Mouse (Mus musculus) lung, embryonic 15.5 days (tissue): ENCODE measurements around the gene Akr1d1. TPM values are rescaled to one million over a fixed set of nuclear protein-coding genes. Genes with fewer than 3 reads are reported as not detected.

Experiments used
- ATAC-seq: fragments of 200-750 bp; cut with Nextera tagmentation; 2 replicates; pipeline ENCODE4 v1.8.0; 2017; ENCODE audit warnings: moderate number of reproducible peaks, borderline replicate concordance; ENCODE audit not compliant: low FRiP score, low TSS enrichment; ENCODE audit errors: extremely low read depth
- H3K27ac ChIP-seq: fragments of 300-500 bp; sonication (generic); 2 replicates; pipeline ENCODE4 v1.5.1; 2015; ENCODE audit warnings: moderate library complexity, mild to moderate bottlenecking, inconsistent platforms
- H3K27me3 ChIP-seq: fragments of 300-500 bp; sonication (generic); 2 replicates; pipeline ENCODE4 v1.6.1; 2015; ENCODE audit warnings: inconsistent platforms
- H3K36me3 ChIP-seq: fragments of 300-500 bp; sonication (generic); 2 replicates; pipeline ENCODE4 v1.6.1; 2015; ENCODE audit warnings: inconsistent platforms
- H3K4me1 ChIP-seq: fragments of 300-500 bp; sonication (generic); 2 replicates; pipeline ENCODE4 v1.6.1; 2015; ENCODE audit warnings: inconsistent platforms
- H3K4me2 ChIP-seq: fragments of 300-500 bp; sonication (generic); 2 replicates; pipeline ENCODE4 v1.6.1; 2015; ENCODE audit warnings: inconsistent platforms, mild to moderate bottlenecking, moderate library complexity
- H3K4me3 ChIP-seq: fragments of 300-500 bp; sonication (generic); 2 replicates; pipeline ENCODE4 v1.5.1; 2015; ENCODE audit warnings: mild to moderate bottlenecking, inconsistent platforms
- H3K9ac ChIP-seq: fragments of 300-500 bp; sonication (generic); 2 replicates; pipeline ENCODE4 v1.6.1; 2015; ENCODE audit warnings: inconsistent platforms
- H3K9me3 ChIP-seq: fragments of 300-500 bp; sonication (generic); 2 replicates; pipeline ENCODE4 v1.6.1; 2016; ENCODE audit warnings: inconsistent platforms
- WGBS: fragments of 180-500 bp; shearing (Covaris S2); methylation state at CpG from one replicate; pipeline ENCODE4 v1.1.7; 2015; 5-methylcytosine and 5-hydroxymethylcytosine counted together
- polyA plus RNA-seq: library from polyadenylated mRNA; unstranded; fragments of >200 nt; fragmentation: Nextera tagmentation; extraction: Ambion mirVana; gene quantifications from 2 replicates; pipeline ENCODE4 v1.2.1, GENCODE M21; 2015

Akr1d1 gene
- polyA plus RNA-seq, 1 experiment from 2014 or later, result not detected

GRCm38 (mm10) chr6:37602857-37603765 is 73.1 kb downstream of the Akr1d1 start:
- H3K4me2 ChIP-seq, result no peak overlapping the region
- ATAC-seq, result no peak
- H3K4me1 ChIP-seq, result no peaks in the 10 kb centered on the region; the same call in 1 of the 2 replicates
- H3K27me3 ChIP-seq, result no peaks in the 10 kb centered on the region
- no peak overlapping the region for H3K9ac ChIP-seq
- no peak overlapping the region for H3K4me3 ChIP-seq
- WGBS, result 54% methylated on average over 9 of the region's 9 CpGs
- no peak overlapping the region for H3K27ac ChIP-seq
- H3K9me3 ChIP-seq, result no peaks in the 10 kb centered on the region
- H3K36me3 ChIP-seq, result no peaks in the 10 kb centered on the region

- no peak overlapping the region for H3K4me2 ChIP-seq
- no peak overlapping the region for H3K4me3 ChIP-seq
- no peaks in the 10 kb centered on the region for H3K27me3 ChIP-seq
- no peak overlapping the region for H3K9ac ChIP-seq
- no peaks in the 10 kb centered on the region; the same call in 1 of the 2 replicates for H3K4me1 ChIP-seq
- no peaks in the 10 kb centered on the region for H3K9me3 ChIP-seq
- no peaks in the 10 kb centered on the region for H3K36me3 ChIP-seq
- H3K27ac ChIP-seq, result no peak overlapping the region
- WGBS, result 78% methylated on average over 4 of the region's 4 CpGs
- no peak for ATAC-seq
Measured at GRCm38 (mm10) chr6:37604178-37604883, 74.4 kb downstream of the Akr1d1 start.

GRCm38 (mm10) chr6:37604884-37605269 is 74.9 kb downstream of the Akr1d1 start:
- no peak overlapping the region for H3K9ac ChIP-seq
- H3K4me1 ChIP-seq, result no peaks in the 10 kb centered on the region; the same call in 1 of the 2 replicates
- 61% methylated on average over 5 of the region's 5 CpGs for WGBS
- no peak overlapping the region for H3K4me2 ChIP-seq
- H3K9me3 ChIP-seq, result no peaks in the 10 kb centered on the region
- H3K27ac ChIP-seq, result no peak overlapping the region
- H3K36me3 ChIP-seq, result no peaks in the 10 kb centered on the region
- no peak overlapping the region for H3K4me3 ChIP-seq
- no peaks in the 10 kb centered on the region for H3K27me3 ChIP-seq
- ATAC-seq, result no peak

- ATAC-seq, result no peak
- Histone ChIP-seq H3K9ac (no peak overlapping the region), H3K4me1 (no peaks in the 10 kb centered on the region; the same call in 1 of the 2 replicates), H3K4me2 (no peak overlapping the region), H3K9me3 (no peaks in the 10 kb centered on the region), H3K27me3 (no peaks in the 10 kb centered on the region), H3K4me3 (no peak overlapping the region), H3K27ac (no peak overlapping the region), H3K36me3 (no peaks in the 10 kb centered on the region)
- whole genome bisulfite sequencing, result 33% methylated on average over 3 of the region's 3 CpGs
Measured at GRCm38 (mm10) chr6:37607511-37608289, 77.7 kb downstream of the Akr1d1 start.

GRCm38 (mm10) chr6:37612603-37613284 is 82.8 kb downstream of the Akr1d1 start:
- Histone ChIP-seq H3K27ac (no peak overlapping the region), H3K4me1 (peaks cover 6% of the 10 kb centered on the region; the same call in 1 of the 2 replicates), H3K36me3 (no peaks in the 10 kb centered on the region), H3K4me2 (no peak overlapping the region), H3K9me3 (no peaks in the 10 kb centered on the region), H3K4me3 (no peak overlapping the region), H3K27me3 (no peaks in the 10 kb centered on the region), H3K9ac (no peak overlapping the region)
- WGBS, result 54% methylated on average over 6 of the region's 6 CpGs
- ATAC-seq, result no peak

GRCm38 (mm10) chr6:37615490-37615889 is 85.5 kb downstream of the Akr1d1 start:
- ATAC-seq, result no peak
- Histone ChIP-seq H3K4me3 (no peak overlapping the region), H3K4me2 (no peak overlapping the region), H3K9ac (no peak overlapping the region), H3K27me3 (no peaks in the 10 kb centered on the region), H3K36me3 (no peaks in the 10 kb centered on the region), H3K9me3 (no peaks in the 10 kb centered on the region), H3K4me1 (peaks cover 12% of the 10 kb centered on the region; the same call in 1 of the 2 replicates), H3K27ac (no peak overlapping the region)
- 54% methylated on average over 2 of the region's 2 CpGs for WGBS

GRCm38 (mm10) chr6:37616136-37616535 is 86.2 kb downstream of the Akr1d1 start:
- Histone ChIP-seq H3K4me2 (no peak overlapping the region), H3K4me3 (no peak overlapping the region), H3K36me3 (no peaks in the 10 kb centered on the region), H3K27me3 (no peaks in the 10 kb centered on the region), H3K4me1 (peaks cover 12% of the 10 kb centered on the region; the same call in 1 of the 2 replicates), H3K9me3 (no peaks in the 10 kb centered on the region), H3K9ac (no peak overlapping the region), H3K27ac (no peak overlapping the region)
- WGBS, result 91% methylated on average over 7 of the region's 7 CpGs
- ATAC-seq, result no peak

GRCm38 (mm10) chr6:37617431-37618011 is 87.5 kb downstream of the Akr1d1 start:
- H3K9ac ChIP-seq, result no peak overlapping the region
- H3K4me2 ChIP-seq, result peak overlapping the region; percentile 27
- H3K27ac ChIP-seq, result peak overlapping the region; percentile 63
- peak; percentile 64 for ATAC-seq
- H3K36me3 ChIP-seq, result no peaks in the 10 kb centered on the region
- no peak overlapping the region for H3K4me3 ChIP-seq
- WGBS, result 23% methylated on average over 10 of the region's 10 CpGs
- H3K4me1 ChIP-seq, result peaks cover 12% of the 10 kb centered on the region; the same call in 1 of the 2 replicates
- no peaks in the 10 kb centered on the region for H3K9me3 ChIP-seq
- H3K27me3 ChIP-seq, result no peaks in the 10 kb centered on the region

Other genes with a start within 250 kb of the Akr1d1 start
- 0.24 and 0.60 TPM in 2 replicates for gene Dgki, start 230.0 kb upstream of the Akr1d1 start, polyA plus RNA-seq
- 27.8 and 28.0 TPM in 2 replicates for gene Creb3l2, start 88.0 kb upstream of the Akr1d1 start, polyA plus RNA-seq